Mouse (Mus musculus): ENCODE data around the gene Ergic2. TPM values are rescaled to one million over a fixed set of nuclear protein-coding genes. Genes with fewer than 3 reads are reported as not detected.
A peak's percentile ranks its signal among the peaks of the same experiment; 100 is the strongest.

Gene Ergic2
- total RNA-seq (2021) = 10 to 100 TPM; 68.3 to 75.3 TPM

- intact Hi-C loops (cut with DNase I) = loop anchor here (5.0 to 10.0 kb wide), 3 partner anchors 543 to 703 kb away; partner anchors contain the start of gene Ipo8
- DNase-seq (ENCODE audit: low spot score in 2 of 2) = peak; percentile 97 to 99
Measured at GRCm38 (mm10) chr6:148211897-148212680, at the start of gene Ergic2. Ergic2 (minus strand) TSS chr6:148212374.

GRCm38 (mm10) chr6:148260729-148261101, 48.5 kb upstream of the Ergic2 start:
- intact Hi-C loops (cut with DNase I) = no loop called here
- DNase-seq (ENCODE audit: low spot score in 2 of 2) = no peak

GRCm38 (mm10) chr6:148259979-148260728, 48.0 kb upstream of the Ergic2 start:
- DNase-seq (ENCODE audit: low spot score in 2 of 2) = peak in 1 of 2 experiments; percentile 39
- intact Hi-C loops (cut with DNase I) = loop anchor here (10.0 kb wide), 1 partner anchor 425 kb away; no protein-coding TSS in a partner anchor

- intact Hi-C loops (cut with DNase I) = loop anchor here (10.0 kb wide), 1 partner anchor 426 kb away; no protein-coding TSS in a partner anchor
- no peak for DNase-seq (ENCODE audit: low spot score in 2 of 2)
Measured at GRCm38 (mm10) chr6:148259074-148259473, 46.9 kb upstream of the Ergic2 start.

DNA sequence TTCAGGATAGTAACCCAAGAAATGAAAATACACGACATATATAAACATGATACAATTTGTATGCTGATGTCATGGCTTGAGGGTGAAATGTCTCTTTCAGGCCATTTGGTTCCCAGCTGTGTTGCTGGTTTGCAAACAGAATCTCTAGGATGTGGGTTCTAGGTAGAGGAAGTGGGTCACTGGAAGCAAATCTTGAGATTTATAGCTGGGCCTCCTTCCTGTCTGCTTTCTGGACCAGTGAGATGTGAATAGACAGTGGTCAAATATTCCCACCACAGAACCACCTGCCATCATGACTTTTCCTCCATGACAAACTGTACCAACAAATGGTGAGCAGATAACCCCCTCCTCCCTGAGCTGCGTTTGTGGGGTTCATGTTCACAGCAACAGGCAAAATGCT, 45.6 kb upstream of the Ergic2 start:
- intact Hi-C loops (cut with DNase I) = loop anchor here (10.0 kb wide), 1 partner anchor 427 kb away; no protein-coding TSS in a partner anchor

DNA sequence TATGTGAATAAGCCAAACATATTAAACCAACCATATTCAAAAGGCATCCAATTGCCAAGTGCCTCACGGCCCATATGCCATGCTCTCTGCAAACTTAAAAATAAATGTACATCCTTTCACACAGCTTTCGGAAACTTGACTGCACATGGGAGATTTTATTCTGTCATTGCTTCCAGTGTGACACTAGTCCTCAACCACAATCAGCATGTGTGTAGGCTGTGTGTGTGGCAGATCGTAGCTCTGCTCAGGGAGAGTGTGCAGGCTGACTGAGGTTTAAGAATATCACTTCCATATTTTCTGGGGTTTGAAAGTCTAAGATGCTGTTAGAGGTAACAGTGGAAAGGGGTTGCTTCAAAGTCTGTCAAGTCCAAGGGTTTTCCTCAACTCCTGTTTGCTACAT, 43.9 kb upstream of the Ergic2 start:
- intact Hi-C loops (cut with DNase I) = loop anchor here (10.0 kb wide), 1 partner anchor 429 kb away; no protein-coding TSS in a partner anchor
- DNase-seq (ENCODE audit: low spot score in 2 of 2) = no peak

More for the DNA sequence above, 45.6 kb upstream of the Ergic2 start:
- no peak for DNase-seq (ENCODE audit: low spot score in 2 of 2)

- intact Hi-C loops (cut with DNase I) = loop anchor here (10.0 kb wide), 1 partner anchor 429 kb away; no protein-coding TSS in a partner anchor
- DNase-seq (ENCODE audit: low spot score in 2 of 2) = no peak
Measured at GRCm38 (mm10) chr6:148255395-148256053, 43.4 kb upstream of the Ergic2 start.

GRCm38 (mm10) chr6:148249221-148249620, 37.0 kb upstream of the Ergic2 start:
- DNase-seq (ENCODE audit: low spot score in 2 of 2) = no peak
- intact Hi-C loops (cut with DNase I) = loop anchor here (5.0 kb wide), 1 partner anchor 503 kb away; no protein-coding TSS in a partner anchor

GRCm38 (mm10) chr6:148248625-148249024, 36.5 kb upstream of the Ergic2 start:
- intact Hi-C loops (cut with DNase I) = loop anchor here (5.0 kb wide), 1 partner anchor 504 kb away; no protein-coding TSS in a partner anchor
- DNase-seq (ENCODE audit: low spot score in 2 of 2) = no peak

GRCm38 (mm10) chr6:148246544-148246943, 34.4 kb upstream of the Ergic2 start:
- intact Hi-C loops (cut with DNase I) = loop anchor here (5.0 kb wide), 1 partner anchor 506 kb away; no protein-coding TSS in a partner anchor
- no peak for DNase-seq (ENCODE audit: low spot score in 2 of 2)

DNA sequence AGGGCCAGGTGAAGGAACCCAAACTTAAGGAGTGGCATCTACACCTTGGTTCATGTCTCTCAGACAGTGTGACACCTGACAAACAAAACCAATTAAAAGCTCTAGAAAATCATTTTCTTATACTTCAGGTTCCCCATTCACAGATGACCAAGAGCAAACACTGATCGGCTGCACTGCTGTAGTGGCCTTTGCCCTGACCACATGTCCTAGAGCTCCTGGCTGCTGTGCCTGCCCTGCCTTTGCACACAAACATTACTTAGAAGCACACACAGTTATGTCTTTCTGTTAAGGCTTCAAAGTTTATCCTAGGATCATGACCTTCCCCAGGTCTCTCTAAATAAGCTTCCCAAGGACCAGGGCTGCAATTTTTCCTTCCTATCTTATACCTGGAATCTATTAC, 32.7 kb upstream of the Ergic2 start:
- DNase-seq (ENCODE audit: low spot score in 2 of 2) = no peak
- intact Hi-C loops (cut with DNase I) = loop anchor here (5.0 kb wide), 1 partner anchor 507 kb away; no protein-coding TSS in a partner anchor

DNA sequence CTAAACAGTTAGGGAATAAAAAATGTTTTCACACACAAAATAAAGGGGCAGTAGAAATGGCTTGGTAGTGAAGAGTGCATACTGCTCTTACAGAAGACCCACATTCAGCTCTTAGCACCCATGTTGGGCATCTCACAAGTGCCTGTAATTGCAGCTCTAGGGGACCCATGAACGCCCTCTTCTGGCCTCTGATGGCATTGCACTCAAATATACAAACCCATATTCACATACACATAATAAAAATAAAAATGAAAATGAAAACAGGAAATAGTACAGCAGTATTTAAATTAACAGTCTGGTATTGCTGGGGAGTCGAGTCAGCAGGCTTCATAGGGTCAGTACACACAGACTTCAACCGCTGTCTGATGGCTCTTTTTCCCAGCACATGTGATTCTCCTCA, 30.1 kb upstream of the Ergic2 start:
- no peak for DNase-seq (ENCODE audit: low spot score in 2 of 2)
- intact Hi-C loops (cut with DNase I) = no loop called here

DNA sequence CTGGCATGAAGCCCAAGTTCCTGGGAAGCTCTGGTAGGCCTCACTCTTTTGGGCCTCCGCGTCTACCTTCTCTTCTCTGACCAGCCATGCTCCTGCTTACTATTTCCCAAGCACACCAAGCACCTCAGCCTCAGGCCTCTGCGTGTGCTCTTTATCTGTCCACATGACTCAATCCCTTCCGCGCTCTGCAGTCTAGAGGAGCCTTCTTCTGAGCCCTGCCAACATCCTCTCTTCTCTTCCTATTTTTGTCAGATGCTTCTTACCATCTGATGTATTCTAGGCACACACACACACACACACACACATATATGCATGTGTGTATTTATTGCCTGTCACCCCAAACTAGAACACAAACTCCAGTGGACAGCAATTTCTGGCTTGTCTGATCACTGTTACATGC, 29.5 kb upstream of the Ergic2 start:
- intact Hi-C loops (cut with DNase I) = no loop called here
- no peak for DNase-seq (ENCODE audit: low spot score in 2 of 2)

DNA sequence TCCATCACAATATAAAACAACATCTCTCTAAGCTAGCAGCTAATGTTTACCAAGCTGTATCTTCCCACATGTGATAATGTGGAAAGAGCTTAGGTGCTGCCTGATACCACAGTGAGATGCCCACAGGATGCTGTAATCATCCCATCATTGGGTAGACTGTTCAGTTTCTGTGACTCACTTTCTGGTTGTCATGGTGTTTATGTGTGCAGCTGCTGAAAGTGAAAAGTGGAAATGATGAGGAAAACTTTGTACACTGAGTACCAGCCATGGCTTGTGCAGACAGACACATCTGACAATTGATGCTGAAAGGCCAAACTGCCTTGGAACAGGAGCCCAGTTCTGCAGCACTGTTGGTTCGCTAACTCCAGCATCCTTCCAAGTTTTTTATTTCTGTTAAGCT, 27.1 kb upstream of the Ergic2 start:
- no peak for DNase-seq (ENCODE audit: low spot score in 2 of 2)
- intact Hi-C loops (cut with DNase I) = no loop called here

DNA sequence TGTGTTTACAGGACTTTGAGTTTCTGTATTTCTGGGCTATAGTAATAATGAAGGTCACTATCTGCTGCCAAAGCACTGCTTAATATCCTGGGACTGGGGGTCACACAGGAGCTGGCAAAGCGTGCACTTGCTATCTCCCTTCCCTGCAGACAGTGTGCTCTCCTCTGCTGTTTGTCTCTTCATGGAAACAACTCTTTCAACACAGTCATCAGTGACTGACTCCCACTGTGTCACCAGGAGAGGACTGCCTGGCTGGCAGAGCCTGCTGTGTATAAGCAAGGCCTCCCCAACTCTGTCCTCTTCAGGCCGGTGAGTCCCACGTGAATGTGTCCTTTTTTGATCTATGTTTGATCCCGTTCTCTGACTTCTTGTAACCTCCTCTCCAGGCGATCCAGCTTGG, 25.3 kb upstream of the Ergic2 start:
- no peak for DNase-seq (ENCODE audit: low spot score in 2 of 2)
- intact Hi-C loops (cut with DNase I) = no loop called here

DNA sequence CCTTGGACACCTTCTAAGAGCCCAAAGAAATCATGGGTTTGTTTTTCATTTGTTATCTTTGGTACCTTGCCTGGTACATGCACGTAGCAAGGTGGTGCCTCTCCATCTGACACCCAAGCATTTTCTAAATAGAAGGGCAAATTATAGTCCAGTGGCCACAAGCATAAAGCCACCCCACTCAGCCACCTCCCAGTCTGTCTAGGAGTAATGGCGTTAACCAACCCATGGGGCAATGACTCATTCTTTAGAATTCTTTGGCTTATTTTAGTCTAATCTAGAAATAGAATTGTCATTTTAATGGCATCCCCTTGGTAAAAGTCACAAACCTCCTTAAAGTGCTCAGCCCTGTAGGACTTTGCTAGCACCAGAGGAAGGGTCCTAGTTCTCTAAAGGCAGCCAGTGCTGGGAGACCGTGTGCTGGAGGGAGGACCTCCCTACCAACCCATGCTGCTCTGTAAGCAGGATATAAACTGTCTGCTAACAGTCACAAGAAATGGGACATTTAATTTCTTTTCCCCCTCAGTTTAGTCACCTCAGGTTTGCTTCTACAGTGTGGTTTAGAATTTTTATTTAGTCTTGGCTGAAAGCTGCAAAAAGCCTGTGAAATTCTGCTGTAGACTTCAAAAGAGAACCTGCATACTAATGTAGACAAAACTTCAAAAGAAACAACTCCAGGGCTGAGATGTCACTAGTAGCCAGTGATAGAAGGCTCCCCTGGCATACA, 22.1 kb upstream of the Ergic2 start:
- DNase-seq (ENCODE audit: low spot score in 2 of 2) = no peak
- intact Hi-C loops (cut with DNase I) = no loop called here

GRCm38 (mm10) chr6:148227542-148227941, 15.4 kb upstream of the Ergic2 start:
- no peak for DNase-seq (ENCODE audit: low spot score in 2 of 2)
- intact Hi-C loops (cut with DNase I) = no loop called here

- intact Hi-C loops (cut with DNase I) = no loop called here
- DNase-seq (ENCODE audit: low spot score in 2 of 2) = no peak
Measured at GRCm38 (mm10) chr6:148222686-148223085, 10.5 kb upstream of the Ergic2 start.
